Mouse (Mus musculus) megakaryocyte-erythroid progenitor cell, adult 5-6 weeks (primary cell): Measurements from ENCODE around the gene Pitpnm1. TPM values are rescaled to one million over a fixed set of nuclear protein-coding genes. Genes with fewer than 3 reads are reported as not detected.

Source experiments
- total RNA-seq, 2 experiments: library from RNA; stranded (forward) in 1 of 2; stranded (reverse) in 1 of 2; fragments of 200-1000, 215-1000 nt in 1 of 2; fragments of >200 nt in 1 of 2; fragmentation: Nextera tagmentation in 1 of 2; gene quantifications; 2 replicates each; pipeline ENCODE4 v1.2.3; 2014 to 2017

Pitpnm1 gene
- total RNA-seq, 2 experiments from 2014 or later: 7.7 to 42.3 TPM

Other genes starting within 250 kb of the Pitpnm1 start
Only the 30 nearest of the 34 such genes appear.
- 3.9 TPM in 1 of 2 replicates, not detected in the other for gene Aldh3b1, start 170.2 kb upstream of the Pitpnm1 start, total RNA-seq (2014; fragmentation: Nextera tagmentation)
- gene Aldh3b1, start 170.2 kb upstream of the Pitpnm1 start, total RNA-seq (2017): not detected in 2 replicates
- 9.1 and 10.4 TPM in 2 replicates for gene Unc93b1, start 164.8 kb upstream of the Pitpnm1 start, total RNA-seq (2014; fragmentation: Nextera tagmentation)
- 3.9 and 16.4 TPM in 2 replicates for gene Unc93b1, start 164.8 kb upstream of the Pitpnm1 start, total RNA-seq (2017)
- gene Aldh3b3, start 141.4 kb upstream of the Pitpnm1 start, total RNA-seq (2014; fragmentation: Nextera tagmentation): not detected in 2 replicates
- not detected in 2 replicates for gene Aldh3b3, start 141.4 kb upstream of the Pitpnm1 start, total RNA-seq (2017)
- gene Aldh3b2, start 127.7 kb upstream of the Pitpnm1 start, total RNA-seq (2014; fragmentation: Nextera tagmentation): 0.50 TPM in 1 of 2 replicates, not detected in the other
- 0.99 TPM in 1 of 2 replicates, not detected in the other for gene Aldh3b2, start 127.7 kb upstream of the Pitpnm1 start, total RNA-seq (2017)
- gene Acy3, start 113.4 kb upstream of the Pitpnm1 start, total RNA-seq (2014; fragmentation: Nextera tagmentation): 5.6 and 8.0 TPM in 2 replicates
- gene Acy3, start 113.4 kb upstream of the Pitpnm1 start, total RNA-seq (2017): 2.3 and 2.5 TPM in 2 replicates
- gene Tbx10, start 107.2 kb upstream of the Pitpnm1 start, total RNA-seq (2014; fragmentation: Nextera tagmentation): not detected in 2 replicates
- not detected in 2 replicates for gene Tbx10, start 107.2 kb upstream of the Pitpnm1 start, total RNA-seq (2017)
- gene Nudt8, start 99.4 kb upstream of the Pitpnm1 start, total RNA-seq (2014; fragmentation: Nextera tagmentation): 21.5 and 29.8 TPM in 2 replicates
- gene Nudt8, start 99.4 kb upstream of the Pitpnm1 start, total RNA-seq (2017): 19.5 and 21.1 TPM in 2 replicates
- 1.9 and 5.4 TPM in 2 replicates for gene Gm49405, start 99.4 kb upstream of the Pitpnm1 start, total RNA-seq (2014; fragmentation: Nextera tagmentation)
- 1.5 and 2.0 TPM in 2 replicates for gene Gm49405, start 99.4 kb upstream of the Pitpnm1 start, total RNA-seq (2017)
- gene Doc2g, start 96.7 kb upstream of the Pitpnm1 start, total RNA-seq (2014; fragmentation: Nextera tagmentation): 2.1 and 7.4 TPM in 2 replicates
- 3.8 and 4.0 TPM in 2 replicates for gene Doc2g, start 96.7 kb upstream of the Pitpnm1 start, total RNA-seq (2017)
- 210 and 232 TPM in 2 replicates for gene Ndufv1, start 87.2 kb upstream of the Pitpnm1 start, total RNA-seq (2014; fragmentation: Nextera tagmentation)
- gene Ndufv1, start 87.2 kb upstream of the Pitpnm1 start, total RNA-seq (2017): 285 and 306 TPM in 2 replicates
- gene Gstp1, start 62.0 kb upstream of the Pitpnm1 start, total RNA-seq (2014; fragmentation: Nextera tagmentation): 623 and 805 TPM in 2 replicates
- gene Gstp1, start 62.0 kb upstream of the Pitpnm1 start, total RNA-seq (2017): 123 and 220 TPM in 2 replicates
- gene Gstp2, start 54.0 kb upstream of the Pitpnm1 start, total RNA-seq (2014; fragmentation: Nextera tagmentation): not detected in 2 replicates
- gene Gstp2, start 54.0 kb upstream of the Pitpnm1 start, total RNA-seq (2017): not detected in 2 replicates
- 28.5 and 40.7 TPM in 2 replicates for gene Gstp3, start 40.4 kb upstream of the Pitpnm1 start, total RNA-seq (2014; fragmentation: Nextera tagmentation)
- gene Gstp3, start 40.4 kb upstream of the Pitpnm1 start, total RNA-seq (2017): 16.4 and 37.6 TPM in 2 replicates
- gene Cabp2, start 18.4 kb upstream of the Pitpnm1 start, total RNA-seq (2014; fragmentation: Nextera tagmentation): not detected in 2 replicates
- not detected in 2 replicates for gene Cabp2, start 18.4 kb upstream of the Pitpnm1 start, total RNA-seq (2017)
- 65.1 and 75.8 TPM in 2 replicates for gene Cdk2ap2, start 2.8 kb upstream of the Pitpnm1 start, total RNA-seq (2014; fragmentation: Nextera tagmentation)
- 6.7 and 16.1 TPM in 2 replicates for gene Cdk2ap2, start 2.8 kb upstream of the Pitpnm1 start, total RNA-seq (2017)
- 25.9 and 31.2 TPM in 2 replicates for gene Aip, start 25.9 kb downstream of the Pitpnm1 start, total RNA-seq (2014; fragmentation: Nextera tagmentation)
- gene Aip, start 25.9 kb downstream of the Pitpnm1 start, total RNA-seq (2017): 16.9 and 23.2 TPM in 2 replicates
- not detected in 2 replicates for gene Gpr152, start 39.8 kb downstream of the Pitpnm1 start, total RNA-seq (2014; fragmentation: Nextera tagmentation)
- not detected in 2 replicates for gene Gpr152, start 39.8 kb downstream of the Pitpnm1 start, total RNA-seq (2017)
- gene Cabp4, start 44.0 kb downstream of the Pitpnm1 start, total RNA-seq (2014; fragmentation: Nextera tagmentation): 0.39 and 1.5 TPM in 2 replicates
- gene Cabp4, start 44.0 kb downstream of the Pitpnm1 start, total RNA-seq (2017): not detected in 2 replicates
- gene Coro1b, start 48.6 kb downstream of the Pitpnm1 start, total RNA-seq (2014; fragmentation: Nextera tagmentation): 103 and 123 TPM in 2 replicates
- 42.8 and 97.1 TPM in 2 replicates for gene Coro1b, start 48.6 kb downstream of the Pitpnm1 start, total RNA-seq (2017)
- 53.0 and 63.6 TPM in 2 replicates for gene Ptprcap, start 53.6 kb downstream of the Pitpnm1 start, total RNA-seq (2014; fragmentation: Nextera tagmentation)
- gene Ptprcap, start 53.6 kb downstream of the Pitpnm1 start, total RNA-seq (2017): 104 and 112 TPM in 2 replicates
- gene Rps6kb2, start 63.4 kb downstream of the Pitpnm1 start, total RNA-seq (2014; fragmentation: Nextera tagmentation): 60.4 and 60.9 TPM in 2 replicates
- gene Rps6kb2, start 63.4 kb downstream of the Pitpnm1 start, total RNA-seq (2017): 14.7 and 39.7 TPM in 2 replicates
- gene Carns1, start 75.5 kb downstream of the Pitpnm1 start, total RNA-seq (2014; fragmentation: Nextera tagmentation): 8.1 and 10.9 TPM in 2 replicates
- gene Carns1, start 75.5 kb downstream of the Pitpnm1 start, total RNA-seq (2017): 0.19 and 1.0 TPM in 2 replicates
- 17.1 and 30.7 TPM in 2 replicates for gene Tbc1d10c, start 91.3 kb downstream of the Pitpnm1 start, total RNA-seq (2014; fragmentation: Nextera tagmentation)
- 7.1 and 9.3 TPM in 2 replicates for gene Tbc1d10c, start 91.3 kb downstream of the Pitpnm1 start, total RNA-seq (2017)
- gene Ppp1ca, start 92.1 kb downstream of the Pitpnm1 start, total RNA-seq (2014; fragmentation: Nextera tagmentation): 392 and 411 TPM in 2 replicates
- 411 and 530 TPM in 2 replicates for gene Ppp1ca, start 92.1 kb downstream of the Pitpnm1 start, total RNA-seq (2017)
- gene Rad9a, start 101.7 kb downstream of the Pitpnm1 start, total RNA-seq (2014; fragmentation: Nextera tagmentation): 35.5 and 47.7 TPM in 2 replicates
- gene Rad9a, start 101.7 kb downstream of the Pitpnm1 start, total RNA-seq (2017): 17.5 and 29.6 TPM in 2 replicates
- gene Clcf1, start 114.2 kb downstream of the Pitpnm1 start, total RNA-seq (2014; fragmentation: Nextera tagmentation): 4.6 and 6.9 TPM in 2 replicates
- gene Clcf1, start 114.2 kb downstream of the Pitpnm1 start, total RNA-seq (2017): 0.99 TPM in 1 of 2 replicates, not detected in the other
- 2.1 TPM in 1 of 2 replicates, not detected in the other for gene AC109138.7, start 114.4 kb downstream of the Pitpnm1 start, total RNA-seq (2014; fragmentation: Nextera tagmentation)
- gene AC109138.7, start 114.4 kb downstream of the Pitpnm1 start, total RNA-seq (2017): not detected in 2 replicates
- 20.0 and 22.3 TPM in 2 replicates for gene Pold4, start 131.9 kb downstream of the Pitpnm1 start, total RNA-seq (2014; fragmentation: Nextera tagmentation)
- gene Pold4, start 131.9 kb downstream of the Pitpnm1 start, total RNA-seq (2017): 27.2 and 28.2 TPM in 2 replicates
- 5.9 and 27.6 TPM in 2 replicates for gene Ssh3, start 169.2 kb downstream of the Pitpnm1 start, total RNA-seq (2014; fragmentation: Nextera tagmentation)
- gene Ssh3, start 169.2 kb downstream of the Pitpnm1 start, total RNA-seq (2017): 7.0 and 8.6 TPM in 2 replicates
- 1.0 and 2.2 TPM in 2 replicates for gene Ankrd13d, start 183.1 kb downstream of the Pitpnm1 start, total RNA-seq (2014; fragmentation: Nextera tagmentation)
- 0.61 TPM in 1 of 2 replicates, not detected in the other for gene Ankrd13d, start 183.1 kb downstream of the Pitpnm1 start, total RNA-seq (2017)